Mouse (Mus musculus): ENCODE measurements at regions not wholly inside any gene's neighbourhood (a gene's known extent, or its start where the extent isn't known, plus 50 kb on each side); places are given as distances from the start of the nearest gene placed in this dataset.
"Not testable (repeated sequence)": the region's sequence is repeated elsewhere in the genome, so short reads cannot be mapped to it uniquely, and the experiment has no call there.

- Histone ChIP-seq H3K27me3 (ENCODE audit: insufficient read depth, low read length) (no peaks in the 10 kb centered on the region), H3K4me1 (ENCODE audit: insufficient read depth, low read depth, low read length) (no peaks in the 10 kb centered on the region), H3K4me3 (ENCODE audit: low read depth, low read length) (no peak overlapping the region), H3K36me3 (replicated peaks) (no peaks in the 10 kb centered on the region), H3K9me3 (replicated peaks) (no peaks in the 10 kb centered on the region)
- ATAC-seq (ENCODE audit: extremely low read depth, insufficient number of reproducible peaks, low FRiP score, poor library complexity, severe bottlenecking) (no peak), DNase-seq (ENCODE audit: low spot score) (no peak)
- TF ChIP-seq GATA1 (IDR thresholded peaks at IDR 0.05; ENCODE audit: borderline replicate concordance, low read length) (no peak), CTCF (IDR thresholded peaks at IDR 0.05; ENCODE audit: low read depth, low read length) (no peak), TAL1 (conservative IDR thresholded peaks at IDR 0.05; ENCODE audit: low read depth, low read length) (no peak), POLR2AphosphoS5 (IDR thresholded peaks at IDR 0.05; ENCODE audit: insufficient replicate concordance, low read depth, low read length) (no peak), GATA2 (IDR thresholded peaks at IDR 0.05; ENCODE audit: borderline replicate concordance, low read depth, low read length) (no peak)
Observed at GRCm38 (mm10) chr2:114723971-114724666, 69.4 kb upstream of the Dph6 start.

GRCm38 (mm10) chr2:114727197-114727596 is 72.4 kb upstream of the Dph6 start:
- Histone ChIP-seq H3K4me3 (ENCODE audit: low read depth, low read length) (no peak overlapping the region), H3K4me1 (ENCODE audit: insufficient read depth, low read depth, low read length) (no peaks in the 10 kb centered on the region), H3K9me3 (replicated peaks) (no peaks in the 10 kb centered on the region), H3K27me3 (ENCODE audit: insufficient read depth, low read length) (no peaks in the 10 kb centered on the region), H3K36me3 (replicated peaks) (no peaks in the 10 kb centered on the region)
- ATAC-seq (ENCODE audit: extremely low read depth, insufficient number of reproducible peaks, low FRiP score, poor library complexity, severe bottlenecking), result no peak
- no peak for DNase-seq (ENCODE audit: low spot score)
- no peak for TF ChIP-seq GATA2 (IDR thresholded peaks at IDR 0.05; ENCODE audit: borderline replicate concordance, low read depth, low read length)

- no peak for TF ChIP-seq POLR2AphosphoS5 (IDR thresholded peaks at IDR 0.05; ENCODE audit: insufficient replicate concordance, low read depth, low read length)
- no peak for DNase-seq (ENCODE audit: low spot score)
- no peaks in the 10 kb centered on the region for H3K4me1 ChIP-seq (ENCODE audit: insufficient read depth, low read depth, low read length)
- H3K9me3 ChIP-seq (replicated peaks), result no peaks in the 10 kb centered on the region
- H3K4me3 ChIP-seq (ENCODE audit: low read depth, low read length), result no peak overlapping the region
- no peaks in the 10 kb centered on the region for H3K36me3 ChIP-seq (replicated peaks)
- ATAC-seq (ENCODE audit: extremely low read depth, insufficient number of reproducible peaks, low FRiP score, poor library complexity, severe bottlenecking), result no peak
- H3K27me3 ChIP-seq (ENCODE audit: insufficient read depth, low read length), result peaks cover 10% of the 10 kb centered on the region; the same call in 1 of the 2 replicates
Observed at GRCm38 (mm10) chr2:114734861-114735569, 80.3 kb upstream of the Dph6 start.

- DNase-seq (ENCODE audit: low spot score), result no peak
- no peak for ATAC-seq (ENCODE audit: extremely low read depth, insufficient number of reproducible peaks, low FRiP score, poor library complexity, severe bottlenecking)
Observed at GRCm38 (mm10) chr2:114739421-114740212, 84.9 kb upstream of the Dph6 start.

GRCm38 (mm10) chr2:114763276-114763675 is 108.5 kb upstream of the Dph6 start:
- Histone ChIP-seq H3K9me3 (replicated peaks) (no peaks in the 10 kb centered on the region), H3K27me3 (ENCODE audit: insufficient read depth, low read length) (peaks cover 4% of the 10 kb centered on the region; the same call in 1 of the 2 replicates), H3K36me3 (replicated peaks) (no peaks in the 10 kb centered on the region), H3K4me3 (ENCODE audit: low read depth, low read length) (no peak overlapping the region), H3K4me1 (ENCODE audit: insufficient read depth, low read depth, low read length) (peaks cover 4% of the 10 kb centered on the region; the same call in 1 of the 2 replicates)
- DNase-seq (ENCODE audit: low spot score), result no peak
- TF ChIP-seq POLR2AphosphoS5 (IDR thresholded peaks at IDR 0.05; ENCODE audit: insufficient replicate concordance, low read depth, low read length), result no peak
- TF ChIP-seq GATA2 (IDR thresholded peaks at IDR 0.05; ENCODE audit: borderline replicate concordance, low read depth, low read length), result no peak
- no peak for TF ChIP-seq GATA1 (IDR thresholded peaks at IDR 0.05; ENCODE audit: borderline replicate concordance, low read length)
- no peak for TF ChIP-seq CTCF (IDR thresholded peaks at IDR 0.05; ENCODE audit: low read depth, low read length)
- no peak for TF ChIP-seq TAL1 (conservative IDR thresholded peaks at IDR 0.05; ENCODE audit: low read depth, low read length)
- no peak for ATAC-seq (ENCODE audit: extremely low read depth, insufficient number of reproducible peaks, low FRiP score, poor library complexity, severe bottlenecking)

More at GRCm38 (mm10) chr2:114739421-114740212, 84.9 kb upstream of the Dph6 start:
- Histone ChIP-seq H3K4me1 (ENCODE audit: insufficient read depth, low read depth, low read length) (no peaks in the 10 kb centered on the region), H3K9me3 (replicated peaks) (no peaks in the 10 kb centered on the region), H3K4me3 (ENCODE audit: low read depth, low read length) (no peak overlapping the region), H3K27me3 (ENCODE audit: insufficient read depth, low read length) (peaks cover 10% of the 10 kb centered on the region; the same call in 1 of the 2 replicates), H3K36me3 (replicated peaks) (no peaks in the 10 kb centered on the region)
- TF ChIP-seq POLR2AphosphoS5 (IDR thresholded peaks at IDR 0.05; ENCODE audit: insufficient replicate concordance, low read depth, low read length) (no peak), GATA1 (IDR thresholded peaks at IDR 0.05; ENCODE audit: borderline replicate concordance, low read length) (no peak), GATA2 (IDR thresholded peaks at IDR 0.05; ENCODE audit: borderline replicate concordance, low read depth, low read length) (no peak)

GRCm38 (mm10) chr2:114773723-114774122 is 119.0 kb upstream of the Dph6 start:
- H3K4me3 ChIP-seq (ENCODE audit: low read depth, low read length); H3K4me1 ChIP-seq (ENCODE audit: insufficient read depth, low read depth, low read length); DNase-seq (ENCODE audit: low spot score); H3K27me3 ChIP-seq (ENCODE audit: insufficient read depth, low read length); ATAC-seq (ENCODE audit: extremely low read depth, insufficient number of reproducible peaks, low FRiP score, poor library complexity, severe bottlenecking); H3K9me3 ChIP-seq (replicated peaks); H3K36me3 ChIP-seq (replicated peaks): not testable (repeated sequence)
